Mouse (Mus musculus) hematopoietic stem cell, adult 5-6 weeks (primary cell): ENCODE measurements around the gene Adrm1. TPM values are rescaled to one million over a fixed set of nuclear protein-coding genes. Genes with fewer than 3 reads are reported as not detected.

Experiments used
- ATAC-seq, 2 experiments: fragments of 125-278 bp in 1 of 2; replicated peaks in 1 of 2; 2 replicates each; pipeline ENCODE4 v1.8.0; 2016 to 2017; ENCODE audit warnings: inconsistent platforms in 2 of 2, mild to moderate bottlenecking in 2 of 2, moderate number of reproducible peaks in 2 of 2, low read depth in 1 of 2, moderate TSS enrichment in 1 of 2; ENCODE audit not compliant: low FRiP score in 2 of 2, poor library complexity in 2 of 2, severe bottlenecking in 2 of 2, insufficient read depth in 1 of 2, low TSS enrichment in 1 of 2
- total RNA-seq: library from RNA; stranded (forward); fragments of 172-1452, 232-1000 nt; gene quantifications from 2 replicates; pipeline ENCODE4 v1.2.3, GENCODE M21; 2017

Adrm1 gene
- total RNA-seq, 1 experiment from 2014 or later, result 45.6 TPM

DNA sequence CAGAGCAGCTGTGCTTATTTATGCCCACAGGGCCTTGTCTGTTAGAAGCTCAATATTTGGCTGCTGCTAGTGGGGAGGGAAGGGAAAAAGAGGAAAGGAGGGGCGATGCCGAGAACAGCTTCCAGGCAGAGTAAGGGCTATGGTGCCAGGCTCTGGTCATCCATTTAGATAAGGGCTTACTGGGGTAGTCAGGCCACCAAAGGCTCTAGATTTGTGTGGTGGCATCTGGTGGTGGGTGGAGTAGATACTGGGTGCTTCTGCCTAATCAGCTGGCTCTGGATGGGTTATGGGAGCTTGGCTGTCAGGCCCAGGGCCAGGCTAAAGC lies 34.6 kb downstream of the Adrm1 start:
- ATAC-seq, result no peak

DNA sequence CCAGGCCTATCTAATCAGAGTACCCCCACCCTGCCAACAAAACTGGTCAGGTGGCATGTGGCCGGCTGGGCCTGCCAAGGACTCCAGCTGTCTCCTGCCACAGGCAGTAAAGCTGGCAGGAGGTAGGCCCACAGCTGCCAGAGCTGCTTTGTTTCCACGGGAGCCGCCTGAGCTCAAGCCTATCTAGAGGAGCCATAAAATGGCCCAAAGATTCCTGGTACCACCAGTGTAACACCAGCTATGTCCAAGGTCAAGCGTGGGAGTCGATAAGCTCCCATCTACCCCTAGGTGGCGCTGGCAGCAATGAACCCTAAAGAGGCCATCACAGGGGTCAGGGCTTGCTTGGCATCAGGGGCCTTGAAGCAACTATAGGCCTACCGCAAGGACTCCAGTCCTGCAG lies 36.6 kb downstream of the Adrm1 start:
- ATAC-seq, result no peak; a peak in 1 of 4 replicates

DNA sequence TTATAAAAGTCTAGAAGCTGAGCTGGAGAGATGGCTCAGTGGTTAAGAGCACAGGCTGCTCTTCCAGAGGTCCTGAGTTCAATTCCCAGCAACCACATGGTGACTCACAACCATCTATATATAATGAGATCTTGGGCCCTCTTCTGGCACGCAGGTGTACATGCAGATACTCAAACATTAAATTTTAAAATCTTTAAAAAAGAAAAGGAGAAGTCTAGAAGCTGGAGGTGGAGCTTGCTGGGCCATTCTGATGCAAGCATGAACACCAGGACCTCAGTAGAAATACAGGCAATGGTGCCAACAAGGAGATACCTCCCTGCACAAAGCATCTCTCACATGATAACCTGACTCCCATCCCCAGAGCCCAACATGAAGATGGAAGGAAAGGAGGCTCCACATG lies 37.7 kb downstream of the Adrm1 start:
- ATAC-seq, result no peak

DNA sequence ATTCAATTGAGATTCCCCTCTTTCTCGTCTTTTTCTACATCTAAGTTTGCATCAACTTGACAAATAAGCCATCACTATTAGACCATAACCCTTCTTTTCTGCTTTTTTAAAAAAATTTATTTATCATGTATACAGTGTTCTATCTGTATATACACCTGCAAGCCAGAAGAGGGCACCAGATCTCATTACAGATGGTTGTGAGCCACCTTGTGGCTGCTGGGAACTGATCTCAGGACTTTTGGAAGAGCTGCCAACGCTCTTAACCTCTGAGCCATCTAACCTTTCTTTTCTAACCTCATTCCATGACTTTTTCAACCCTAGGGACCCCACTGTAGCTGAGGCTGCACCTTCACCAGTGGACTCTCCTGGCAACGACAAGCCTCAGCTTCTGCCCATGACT lies 41.0 kb downstream of the Adrm1 start:
- no peak for ATAC-seq

DNA sequence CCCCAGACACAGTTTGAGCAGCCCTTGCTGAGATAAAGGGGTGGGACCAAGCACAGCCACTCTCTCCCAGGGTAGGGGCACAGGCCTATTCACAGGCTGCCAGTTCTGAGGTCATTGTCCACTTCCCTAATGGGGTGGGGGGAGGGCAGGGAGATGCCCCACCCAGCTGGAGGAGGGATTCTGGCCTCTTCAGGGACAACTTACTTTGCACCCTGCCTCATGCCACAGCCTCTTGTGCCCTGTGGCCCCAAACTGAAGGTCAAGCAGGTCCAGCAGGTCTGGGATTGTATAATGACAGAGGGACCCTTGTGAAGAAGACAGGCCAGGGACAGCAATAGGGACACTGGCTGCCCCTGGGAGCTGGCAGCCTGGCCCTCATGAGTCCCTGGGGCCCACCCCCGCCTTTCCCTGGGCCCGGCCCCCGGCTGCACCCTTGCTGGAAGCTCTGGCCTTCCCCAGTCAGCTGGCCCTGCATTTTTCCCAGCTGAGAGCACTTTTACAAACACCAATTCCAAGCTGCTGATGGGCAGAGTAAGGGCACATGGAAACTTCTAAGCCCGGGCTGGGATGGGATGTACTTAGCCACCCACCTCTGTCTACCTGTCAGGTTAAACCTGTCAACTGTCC lies 43.2 kb downstream of the Adrm1 start:
- no peak for ATAC-seq

GRCm38 (mm10) chr2:180215011-180215461 lies 43.8 kb downstream of the Adrm1 start:
- no peak for ATAC-seq

- 0 out of 4 replicates have a peak, but pooled peaks of 1 of the 2 experiments have one; percentile 18 for ATAC-seq
These were observed 44.7 kb downstream of the Adrm1 start for GRCm38 (mm10) chr2:180215951-180216350.

GRCm38 (mm10) chr2:180216921-180217320 lies 45.6 kb downstream of the Adrm1 start:
- no peak for ATAC-seq

- ATAC-seq, result no peak
These were observed 46.3 kb downstream of the Adrm1 start for GRCm38 (mm10) chr2:180217587-180217986.

- no peak for ATAC-seq
These were observed 47.0 kb downstream of the Adrm1 start for GRCm38 (mm10) chr2:180218241-180218640.

- ATAC-seq, result no peak
These were observed 47.4 kb downstream of the Adrm1 start for GRCm38 (mm10) chr2:180218677-180219076.

GRCm38 (mm10) chr2:180219145-180219943 lies 48.1 kb downstream of the Adrm1 start:
- no peak for ATAC-seq

DNA sequence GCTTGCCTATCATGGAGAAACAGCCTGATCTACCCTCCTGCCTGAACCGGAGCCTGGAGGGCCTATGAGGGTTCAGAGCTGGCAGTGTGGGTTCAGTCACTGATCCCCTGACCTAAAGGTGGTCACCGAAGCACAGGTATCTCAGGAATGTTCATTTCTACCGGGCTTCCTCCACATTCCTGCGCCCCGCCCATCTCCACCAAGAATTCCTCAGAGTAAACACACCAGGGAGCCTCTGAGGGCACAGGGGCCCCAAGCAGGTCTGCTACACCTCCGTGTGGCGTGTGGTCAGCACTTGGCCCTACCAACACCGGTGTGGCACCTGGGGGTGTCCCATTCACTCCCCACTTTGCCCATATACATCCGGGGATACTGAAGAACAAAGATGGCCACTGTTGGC lies 48.9 kb downstream of the Adrm1 start:
- ATAC-seq, result no peak

DNA sequence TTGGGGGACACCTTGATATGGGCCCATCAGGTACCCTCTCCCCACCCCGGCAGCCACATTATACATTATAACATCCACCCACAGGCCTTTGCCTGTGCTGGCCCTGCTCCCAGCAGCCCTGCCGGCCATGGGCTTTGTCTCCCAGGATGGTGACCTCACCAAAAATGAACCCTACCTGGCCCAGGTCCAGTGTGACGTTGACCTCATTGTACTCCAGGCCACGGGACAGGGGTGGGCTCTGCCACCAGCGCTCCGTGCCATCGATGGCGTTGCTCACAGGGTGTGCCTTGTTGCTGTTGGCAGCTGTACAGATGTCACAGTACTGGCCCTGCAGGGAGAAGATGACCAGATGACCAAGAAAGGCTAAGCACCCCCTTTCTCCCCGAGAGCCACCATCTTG lies 49.8 kb downstream of the Adrm1 start:
- ATAC-seq, result no peak

GRCm38 (mm10) chr2:180222250-180222649 lies 51.0 kb downstream of the Adrm1 start:
- ATAC-seq, result no peak

- ATAC-seq, result no peak
These were observed 53.4 kb downstream of the Adrm1 start for GRCm38 (mm10) chr2:180224647-180225043.

GRCm38 (mm10) chr2:180225044-180225761 lies 53.9 kb downstream of the Adrm1 start:
- ATAC-seq, result peak; percentile 6 to 31; a peak in 1 of 4 replicates
